Mouse (Mus musculus) brain, embryonic 14.5 days (tissue): ENCODE measurements around the gene Filip1l.

Experiments
- CTCF ChIP-seq: fragments of 200-500 bp; IDR thresholded peaks from 2 replicates; pipeline ENCODE4 v1.5.1; 2012; ENCODE audit warnings: inconsistent platforms, mild to moderate bottlenecking, moderate library complexity, borderline replicate concordance; ENCODE audit not compliant: insufficient read depth, insufficient read length; ENCODE audit errors: extremely low read depth
- POLR2A ChIP-seq: fragments of 200-500 bp; IDR thresholded peaks from 2 replicates; pipeline ENCODE4 v1.6.1; 2012; ENCODE audit warnings: mild to moderate bottlenecking, inconsistent platforms, borderline replicate concordance; ENCODE audit not compliant: poor library complexity, insufficient read depth, insufficient read length, severe bottlenecking; ENCODE audit errors: extremely low read depth

DNA sequence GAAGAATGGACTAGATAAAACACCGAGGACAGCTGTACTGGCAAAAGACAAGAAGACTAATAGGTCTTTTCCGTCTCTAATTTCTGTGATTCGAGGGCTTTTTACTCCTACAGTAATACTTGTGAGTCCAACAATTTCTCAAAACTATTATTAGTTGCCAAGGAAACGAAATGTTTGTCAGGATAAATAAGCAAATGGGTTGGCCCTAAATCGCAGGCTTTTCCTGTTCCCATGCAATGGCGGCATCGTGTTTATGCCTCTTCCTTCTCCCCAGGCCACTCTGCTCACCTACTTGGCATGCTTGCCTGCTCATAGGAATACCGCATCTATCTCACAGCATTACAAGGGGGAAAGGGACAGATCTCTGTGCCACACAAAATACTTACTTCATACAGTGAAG, 191.5 kb downstream of the Filip1l start:
- TF ChIP-seq CTCF: no peak
- TF ChIP-seq POLR2A: no peak
